ENCODE assay signal across 8 mouse cellular contexts in the genomic region with DNA sequence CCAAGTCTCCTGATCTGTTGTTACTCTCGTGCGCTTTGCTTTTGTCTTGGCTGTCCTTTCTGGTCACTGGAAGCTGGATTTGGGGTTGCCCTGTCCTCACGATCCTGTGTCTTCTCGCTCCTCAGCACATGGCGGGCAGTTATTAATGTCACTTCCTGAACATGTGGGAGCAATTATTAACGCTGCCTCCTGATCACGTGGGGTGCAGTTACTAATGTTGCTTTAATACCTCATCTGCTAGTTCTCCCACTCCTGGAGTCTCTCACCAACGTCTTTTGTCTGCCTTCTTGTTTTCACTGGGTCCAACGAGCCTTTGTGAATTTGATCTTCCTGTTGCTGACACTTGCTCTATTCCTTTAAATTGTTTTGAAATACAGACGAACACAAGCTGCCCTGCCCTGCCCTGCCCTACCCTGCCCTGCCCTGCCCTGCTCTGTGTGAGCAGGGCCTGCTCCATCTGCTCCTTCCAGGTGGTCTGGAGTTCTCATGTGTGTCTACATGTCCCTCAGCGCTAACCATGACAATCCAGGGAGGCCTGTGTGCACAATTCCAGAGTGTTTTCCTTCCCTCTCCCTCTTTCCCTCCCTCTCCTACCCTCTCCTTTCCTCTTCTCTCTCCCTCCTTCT. TPM values are rescaled to one million over a fixed set of nuclear protein-coding genes. Genes with fewer than 3 reads are reported as not detected.
DNase-seq lines count a peak whose midpoint lies in the region; ATAC-seq and TF ChIP-seq lines count a peak whose summit lies in the region.

No protein-coding gene starts in this region.

- H3K4me2 ChIP-seq in forebrain, embryonic 14.5 days (ENCODE audit: low read length): no peak overlapping the region
- H3K4me2 ChIP-seq in intestine, embryonic 14.5 days (ENCODE audit: low read length): no peak overlapping the region
- H3K4me2 ChIP-seq in limb, embryonic 15.5 days: peak overlapping the region; percentile 4; the same call in 1 of the 2 replicates

- H3K27me3 ChIP-seq in forebrain, embryonic 10.5 days (ENCODE audit: poor library complexity, severe bottlenecking): peaks cover 8% of the 10 kb centered on the region
- H3K27me3 ChIP-seq in forebrain, embryonic 14.5 days (replicated peaks; ENCODE audit: control insufficient read depth, insufficient read depth, low read length): no peaks in the 10 kb centered on the region
- no peaks in the 10 kb centered on the region for H3K27me3 ChIP-seq in intestine, embryonic 14.5 days (replicated peaks; ENCODE audit: control insufficient read depth, insufficient read depth, low read length)
- no peaks in the 10 kb centered on the region for H3K27me3 ChIP-seq in limb, embryonic 15.5 days

- H3K9ac ChIP-seq in forebrain, embryonic 14.5 days (ENCODE audit: low read length): no peak overlapping the region
- H3K9ac ChIP-seq in intestine, embryonic 14.5 days (ENCODE audit: low read length): no peak overlapping the region
- H3K9ac ChIP-seq in limb, embryonic 15.5 days: no peak overlapping the region

- peak overlapping the region; percentile 75 for H3K27ac ChIP-seq in forebrain, embryonic 10.5 days
- H3K27ac ChIP-seq in forebrain, embryonic 14.5 days (ENCODE audit: low read depth, low read length): no peak overlapping the region
- peak overlapping the region; percentile 7; the same call in 1 of the 2 replicates for H3K27ac ChIP-seq in intestine, embryonic 14.5 days (ENCODE audit: low read depth)
- H3K27ac ChIP-seq in limb, embryonic 15.5 days: peak overlapping the region; percentile 78
- H3K27ac ChIP-seq in layer of hippocampus, adult 2 months: no peak overlapping the region

- H3K4me3 ChIP-seq in forebrain, embryonic 10.5 days: no peak overlapping the region
- no peak overlapping the region for H3K4me3 ChIP-seq in forebrain, embryonic 14.5 days (ENCODE audit: low read depth, low read length)
- H3K4me3 ChIP-seq in intestine, embryonic 14.5 days (ENCODE audit: low read depth, low read length): no peak overlapping the region
- no peak overlapping the region for H3K4me3 ChIP-seq in limb, embryonic 15.5 days
- no peak overlapping the region for H3K4me3 ChIP-seq in layer of hippocampus, adult 2 months

- no peaks in the 10 kb centered on the region for H3K36me3 ChIP-seq in forebrain, embryonic 10.5 days (replicated peaks)
- no peaks in the 10 kb centered on the region for H3K36me3 ChIP-seq in forebrain, embryonic 14.5 days (ENCODE audit: control insufficient read depth, insufficient read depth, low read length)
- H3K36me3 ChIP-seq in intestine, embryonic 14.5 days (ENCODE audit: control insufficient read depth, insufficient read depth, low read length): no peaks in the 10 kb centered on the region
- H3K36me3 ChIP-seq in limb, embryonic 15.5 days: no peaks in the 10 kb centered on the region

- WGBS in forebrain, embryonic 10.5 days: 48% methylated on average over 11 of the region's 11 CpGs
- 46% methylated on average over 11 of the region's 11 CpGs for WGBS in forebrain, embryonic 14.5 days
- WGBS in intestine, embryonic 14.5 days: 24% methylated on average over 11 of the region's 11 CpGs
- 14% methylated on average over 11 of the region's 11 CpGs for WGBS in limb, embryonic 15.5 days

- TF ChIP-seq CTCF in layer of hippocampus, adult 2 months (conservative IDR thresholded peaks at IDR 0.05): no peak

- H3K4me1 ChIP-seq in forebrain, embryonic 10.5 days: peaks cover 24% of the 10 kb centered on the region
- peaks cover 6% of the 10 kb centered on the region; the same call in 1 of the 2 replicates for H3K4me1 ChIP-seq in forebrain, embryonic 14.5 days (ENCODE audit: control insufficient read depth, insufficient read depth, low read length)
- peaks cover 23% of the 10 kb centered on the region; the same call in 1 of the 2 replicates for H3K4me1 ChIP-seq in intestine, embryonic 14.5 days (replicated peaks; ENCODE audit: control insufficient read depth, insufficient read depth, low read length)
- H3K4me1 ChIP-seq in limb, embryonic 15.5 days: peaks cover 10% of the 10 kb centered on the region

- no peak for DNase-seq in forebrain, embryonic 10.5 days (ENCODE audit: extremely low spot score, low spot score)
- DNase-seq in forebrain, embryonic 14.5 days (ENCODE audit: low spot score): no peak
- DNase-seq in NIH3T3 (ENCODE audit: low read depth): peak; percentile 34
- no peak for DNase-seq in intestine, embryonic 14.5 days (ENCODE audit: low spot score)
- DNase-seq in layer of hippocampus, adult 2 months (ENCODE audit: low spot score in 2 of 2): no peak
- no peak for DNase-seq in right cerebral cortex, adult 2 months (ENCODE audit: low spot score in 2 of 2)
- DNase-seq in c-Kit-positive CD71-positive TER-119-positive erythroid progenitor cells, embryonic 14.5 days (ENCODE audit: low spot score): no peak

- no peak for ATAC-seq in forebrain, embryonic 14.5 days
- ATAC-seq in intestine, embryonic 14.5 days (replicated peaks; ENCODE audit: low FRiP score, low TSS enrichment, low read depth): no peak
- ATAC-seq in limb, embryonic 15.5 days (ENCODE audit: insufficient number of reproducible peaks, low FRiP score, low TSS enrichment, low read depth): no peak

- H3K9me3 ChIP-seq in forebrain, embryonic 10.5 days: no peaks in the 10 kb centered on the region
- no peaks in the 10 kb centered on the region for H3K9me3 ChIP-seq in forebrain, embryonic 14.5 days (replicated peaks; ENCODE audit: control insufficient read depth, low read length)
- H3K9me3 ChIP-seq in intestine, embryonic 14.5 days (ENCODE audit: control insufficient read depth, low read length): no peaks in the 10 kb centered on the region
- no peaks in the 10 kb centered on the region for H3K9me3 ChIP-seq in limb, embryonic 15.5 days

RNA-seq across cellular contexts. Expression of gene Phc2, which starts 16.2 kb away (rescaled TPM):
- 23.3 and 23.4 TPM in 2 replicates for polyA plus RNA-seq in forebrain, embryonic 10.5 days (2016; fragmentation: Nextera tagmentation; extraction: Ambion mirVana)
- polyA plus RNA-seq in forebrain, embryonic 14.5 days (2014; fragmentation: Nextera tagmentation; extraction: Ambion mirVana): 33.1 and 35.3 TPM in 2 replicates
- 22.4 and 27.1 TPM in 2 replicates for polyA plus RNA-seq in intestine, embryonic 14.5 days (2014; fragmentation: Nextera tagmentation; extraction: Ambion mirVana)
- 33.1 and 40.7 TPM in 2 replicates for polyA plus RNA-seq in limb, embryonic 15.5 days (2015; fragmentation: Nextera tagmentation; extraction: Ambion mirVana)
- total RNA-seq in layer of hippocampus, adult 2 months (2021): 10 to 100 TPM; 85.4 to 91.3 TPM

RNA-seq across cellular contexts. Expression of gene Tlr12, which starts 52.3 kb away (rescaled TPM):
- polyA plus RNA-seq in forebrain, embryonic 10.5 days (2016; fragmentation: Nextera tagmentation; extraction: Ambion mirVana): 0.63 and 1.0 TPM in 2 replicates
- 0.83 and 0.91 TPM in 2 replicates for polyA plus RNA-seq in forebrain, embryonic 14.5 days (2014; fragmentation: Nextera tagmentation; extraction: Ambion mirVana)
- polyA plus RNA-seq in intestine, embryonic 14.5 days (2014; fragmentation: Nextera tagmentation; extraction: Ambion mirVana): 0.65 and 1.2 TPM in 2 replicates
- 0.72 and 0.76 TPM in 2 replicates for polyA plus RNA-seq in limb, embryonic 15.5 days (2015; fragmentation: Nextera tagmentation; extraction: Ambion mirVana)
- total RNA-seq in layer of hippocampus, adult 2 months (2021): under 1 TPM; 0.49 to 0.93 TPM

Comparison
In these comparisons a context has a peak if more than half of its experiments do, and no peak if none do; other contexts are left out.
1. H3K27ac ChIP-seq: peak in forebrain, embryonic 10.5 days (single experiment), intestine, embryonic 14.5 days (single experiment) and limb, embryonic 15.5 days (single experiment); none in forebrain, embryonic 14.5 days (single experiment) and layer of hippocampus, adult 2 months (single experiment).